Mouse (Mus musculus) layer of hippocampus, adult 11-12 months (tissue): ENCODE measurements around the gene Myh3.
A peak's percentile ranks its signal among the peaks of the same experiment; 100 is the strongest.

Experiments
- DNase-seq: peaks from one replicate; pipeline ENCODE4 v3.0.0; 2022; ENCODE audit warnings: low spot score

The Myh3 gene

DNA sequence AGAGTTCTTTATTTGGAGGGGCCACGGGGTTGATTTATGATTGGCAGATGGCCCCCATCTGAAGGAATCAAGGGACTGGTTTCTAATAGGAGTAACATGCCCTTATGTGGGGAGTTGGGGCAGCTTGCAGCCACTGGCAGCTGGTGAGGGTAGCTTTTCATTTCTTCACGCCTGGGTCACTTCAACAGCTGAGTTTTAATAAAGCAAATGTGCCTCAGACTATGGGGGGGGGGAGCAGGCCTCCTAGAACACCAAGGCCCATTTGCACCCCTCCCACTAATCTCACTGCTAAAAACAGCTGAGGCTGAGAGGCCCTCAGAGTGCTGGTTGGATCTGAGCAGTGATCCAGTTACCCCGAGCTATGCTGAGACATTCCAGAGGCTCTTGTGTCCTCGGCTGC is 27.6 kb downstream of the Myh3 start:
- DNase-seq = no peak

DNA sequence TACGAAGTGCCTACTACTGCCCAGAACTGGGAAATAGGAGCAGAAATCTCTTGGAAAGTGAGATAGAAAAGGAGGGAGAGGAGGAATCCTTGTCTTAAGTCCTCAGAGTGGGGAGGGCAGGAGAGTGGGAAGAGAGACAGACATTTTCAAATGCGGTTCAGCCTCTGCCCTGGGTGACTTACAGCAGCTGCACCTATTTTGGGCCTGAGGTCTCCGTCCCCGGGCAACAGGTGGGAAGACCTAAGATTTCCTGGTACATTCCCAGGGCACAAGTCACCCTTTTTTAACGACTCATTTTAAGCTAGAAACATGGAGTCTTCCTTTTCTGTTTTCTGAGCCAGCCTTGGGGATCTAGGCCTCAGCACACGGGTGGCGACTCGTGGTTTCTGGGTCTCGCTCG is 28.9 kb downstream of the Myh3 start:
- DNase-seq = no peak

DNA sequence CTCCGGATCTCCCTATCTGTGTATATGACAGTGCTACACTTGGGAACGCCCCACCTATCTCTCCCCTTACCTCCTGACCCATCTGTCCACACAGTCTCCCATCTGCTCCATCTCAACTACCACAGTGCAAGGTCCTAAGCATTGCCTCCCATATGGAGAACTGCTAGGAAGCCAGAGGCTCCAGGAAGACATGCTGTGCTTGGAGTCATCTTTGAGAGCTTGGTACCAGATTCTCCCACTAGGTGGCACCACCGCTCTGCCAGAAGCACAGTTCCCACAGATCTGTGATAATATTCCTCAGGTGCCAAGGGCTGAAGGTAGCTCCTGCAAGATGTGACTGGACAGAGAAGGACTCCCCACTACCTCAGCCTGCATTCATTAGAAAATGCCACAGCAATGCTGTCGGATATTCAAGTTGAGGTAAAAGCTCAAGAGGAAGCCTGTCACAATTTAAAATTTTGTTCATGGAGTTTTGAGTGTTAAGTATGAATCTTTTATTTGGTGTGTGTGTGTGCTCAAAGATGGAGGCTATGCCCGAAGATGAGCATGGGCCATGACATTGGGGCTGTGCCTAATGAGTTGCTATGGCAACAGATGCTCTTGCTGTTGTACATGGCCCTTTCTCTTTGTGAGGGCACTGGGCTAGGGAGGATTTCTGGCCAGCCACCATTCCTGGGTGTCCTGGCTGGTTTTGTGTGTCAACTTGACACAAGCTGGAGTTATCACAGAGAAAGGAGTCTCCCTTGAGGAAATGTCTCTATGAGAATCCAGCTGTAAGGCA is 32.3 kb downstream of the Myh3 start:
- DNase-seq = peak; percentile 87

DNA sequence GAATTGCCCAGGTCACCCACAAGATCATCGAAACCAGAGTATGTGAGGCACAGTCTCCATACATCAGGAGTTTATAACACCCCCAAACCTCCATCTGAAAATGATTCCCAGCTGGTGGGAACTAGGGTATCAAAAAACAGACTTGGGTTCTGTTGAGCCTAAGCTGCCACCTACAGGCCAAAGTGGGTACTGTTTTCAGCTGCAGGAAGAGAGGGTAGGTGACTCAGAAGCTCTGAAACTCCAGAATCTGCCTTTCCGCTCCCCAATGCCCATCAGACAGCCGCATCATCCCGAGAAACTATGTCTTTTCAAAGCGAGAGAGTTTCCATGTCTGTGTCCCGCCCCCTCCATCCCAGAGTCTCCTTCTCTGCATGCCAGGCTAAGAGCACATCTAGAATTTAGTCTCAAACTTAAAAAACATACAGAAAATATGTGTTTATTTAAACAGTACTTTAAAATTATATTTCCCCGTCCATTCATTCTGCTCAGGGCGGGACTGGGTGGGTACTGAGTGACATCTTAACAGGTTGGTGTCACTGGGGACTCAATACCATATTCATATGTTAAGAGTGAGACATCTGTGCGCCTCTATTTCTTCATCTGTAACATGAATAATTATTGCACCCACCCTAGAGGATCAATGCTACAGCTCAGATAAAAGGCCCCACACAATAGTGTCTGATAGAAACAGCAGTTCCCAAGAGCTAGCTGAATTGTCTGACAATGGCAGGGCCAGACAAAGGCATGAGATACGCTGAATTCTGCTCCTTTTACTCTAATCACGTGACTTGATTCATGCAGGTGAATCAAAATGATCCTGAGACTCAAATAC is 34.1 kb downstream of the Myh3 start:
- DNase-seq = peak; percentile 74

DNA sequence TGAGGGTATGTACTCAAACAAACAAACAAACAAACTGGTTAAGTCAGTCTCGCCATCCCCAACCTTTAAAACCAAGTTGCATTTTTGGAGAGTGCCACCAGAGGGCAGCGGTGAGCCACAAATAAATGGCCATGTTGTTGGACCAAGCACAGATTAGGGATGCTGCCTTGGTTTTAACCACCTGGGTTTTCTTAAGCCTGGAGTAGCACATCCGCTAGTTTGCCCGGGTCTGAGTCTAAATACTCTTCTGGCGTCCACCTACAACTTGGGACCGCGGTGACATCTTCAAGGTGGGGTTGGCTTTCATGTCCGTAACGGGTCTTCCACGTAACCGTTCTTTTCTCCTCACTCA is 34.7 kb downstream of the Myh3 start:
- DNase-seq = peak; percentile 76

DNA sequence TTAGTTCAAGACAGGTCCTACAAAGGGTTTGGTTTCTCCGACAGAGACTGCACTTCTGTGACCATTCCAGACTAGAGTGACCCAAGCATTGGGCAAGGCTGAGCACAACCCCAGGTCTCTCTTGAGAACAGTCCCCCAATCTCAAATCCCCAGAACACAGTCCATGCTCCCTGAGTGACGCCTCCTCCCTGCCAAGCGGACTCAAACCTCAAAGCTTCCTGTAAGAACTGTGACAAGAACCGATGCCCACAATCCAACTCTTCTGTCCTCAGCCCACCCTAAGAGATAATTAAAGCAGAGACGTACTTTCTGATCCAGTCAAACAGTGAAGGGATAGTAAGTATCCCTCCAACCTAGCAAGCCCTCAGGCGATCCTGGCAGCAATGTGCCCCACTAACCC is 35.3 kb downstream of the Myh3 start:
- DNase-seq = no peak

DNA sequence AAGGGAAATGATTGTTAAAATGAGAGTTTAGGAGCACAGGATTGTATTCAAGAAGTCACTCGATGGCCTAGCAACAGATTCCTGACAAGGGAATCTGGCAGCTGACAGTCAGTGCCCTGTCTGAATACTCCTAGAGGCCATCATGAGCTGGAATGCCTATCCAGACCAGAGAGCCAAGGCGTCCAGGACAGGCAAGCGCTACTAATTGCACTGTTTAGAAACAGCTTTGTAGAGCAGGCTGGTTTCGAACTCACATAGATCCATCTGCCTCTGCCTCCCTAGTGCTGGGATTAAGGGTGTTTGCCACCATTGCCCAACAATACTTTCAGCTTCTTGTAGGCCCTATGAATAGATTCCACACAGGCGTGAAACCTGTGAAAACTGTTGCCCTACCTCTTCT is 36.2 kb downstream of the Myh3 start:
- no peak for DNase-seq

DNA sequence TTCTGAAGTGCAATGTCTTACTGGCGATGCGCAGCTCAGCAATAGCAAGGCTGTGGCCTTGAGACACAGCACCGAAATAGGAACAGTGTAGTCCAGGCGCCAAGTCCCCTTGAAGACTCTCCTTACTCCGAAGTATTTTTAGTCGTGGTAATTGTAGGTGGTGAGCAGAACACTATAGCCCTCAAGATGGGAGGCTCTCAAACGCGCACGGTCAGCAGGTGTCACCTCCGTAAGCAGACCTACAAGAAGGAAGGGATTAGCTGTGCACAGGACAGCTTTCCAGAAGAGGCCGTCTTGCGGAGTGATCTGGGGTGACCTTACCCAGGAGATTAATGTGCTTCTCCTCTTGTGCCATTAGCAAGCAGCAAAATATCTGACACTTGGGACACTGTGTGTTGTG is 36.8 kb downstream of the Myh3 start:
- DNase-seq = no peak

DNA sequence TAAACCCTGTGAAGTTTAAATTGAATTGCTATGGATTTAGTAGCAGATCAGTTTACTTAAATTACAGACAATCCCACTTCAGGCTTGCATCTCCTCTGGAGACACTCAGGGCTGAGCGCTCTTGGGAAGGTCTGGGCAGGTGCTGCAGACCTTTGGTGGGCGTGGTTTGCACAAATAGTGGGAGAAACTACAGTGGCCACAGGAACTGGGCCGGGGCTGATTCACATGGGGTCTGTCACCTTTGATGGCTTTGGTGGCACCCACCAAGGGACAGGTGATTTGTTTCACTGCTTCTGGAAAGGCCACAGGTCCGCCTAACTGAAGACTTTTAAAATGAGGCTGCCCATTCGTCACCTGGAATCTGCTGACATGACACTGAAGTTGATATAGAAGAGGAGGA is 38.6 kb downstream of the Myh3 start:
- DNase-seq = no peak

DNA sequence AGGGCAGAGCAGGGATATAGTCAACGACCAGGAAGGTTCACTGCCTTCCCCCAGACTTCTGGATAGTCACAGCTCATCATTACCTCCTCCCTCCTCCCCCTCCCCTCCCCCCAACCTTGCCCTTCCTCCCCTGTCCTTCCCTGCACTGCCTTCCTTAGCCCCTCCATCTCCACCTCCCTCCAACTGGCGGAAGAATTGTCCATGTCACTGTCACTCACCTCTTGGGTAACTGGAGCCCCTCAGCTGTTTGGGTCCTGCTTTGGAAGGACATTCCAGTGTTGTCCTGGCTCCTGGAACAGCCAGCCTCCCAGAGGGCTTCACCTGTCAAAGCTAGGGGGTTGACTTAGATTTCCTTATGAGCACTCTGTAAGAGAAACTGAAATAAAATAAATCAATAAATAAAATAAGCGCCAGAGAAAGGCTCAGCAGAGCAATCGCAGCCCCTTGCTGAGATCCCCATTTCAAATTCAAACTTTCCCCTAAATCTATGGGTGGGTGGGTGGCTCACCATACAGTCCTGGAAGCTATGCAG is 41.5 kb downstream of the Myh3 start:
- no peak for DNase-seq

DNA sequence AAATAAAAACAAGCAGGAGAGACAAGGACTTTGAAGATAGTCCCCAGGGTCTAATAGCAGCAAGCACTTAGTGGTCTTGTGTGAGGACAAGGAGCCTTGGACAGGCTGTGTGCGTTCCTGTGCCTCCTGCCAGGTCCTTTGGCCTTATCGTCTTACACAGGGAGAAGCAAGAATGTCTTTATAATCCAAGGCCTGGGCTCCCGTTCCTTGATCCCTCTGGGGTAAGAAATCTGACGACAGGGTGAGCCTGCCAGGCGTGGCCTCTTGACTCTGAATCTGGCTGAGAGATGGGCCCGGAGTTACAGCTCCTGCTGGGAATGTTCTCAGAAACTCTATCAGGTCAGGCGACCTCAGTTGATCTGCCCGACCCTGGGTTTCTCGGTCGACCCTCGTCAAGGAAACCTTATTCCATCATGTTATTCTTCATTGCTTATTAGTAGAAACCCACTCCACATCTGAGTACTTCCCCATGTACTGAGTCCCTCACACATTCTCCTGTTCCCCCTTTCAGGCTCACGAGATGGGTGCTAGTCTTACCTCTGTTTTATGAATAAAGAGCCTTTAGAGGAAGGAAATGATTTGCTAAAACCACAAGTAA is 42.7 kb downstream of the Myh3 start:
- no peak for DNase-seq

DNA sequence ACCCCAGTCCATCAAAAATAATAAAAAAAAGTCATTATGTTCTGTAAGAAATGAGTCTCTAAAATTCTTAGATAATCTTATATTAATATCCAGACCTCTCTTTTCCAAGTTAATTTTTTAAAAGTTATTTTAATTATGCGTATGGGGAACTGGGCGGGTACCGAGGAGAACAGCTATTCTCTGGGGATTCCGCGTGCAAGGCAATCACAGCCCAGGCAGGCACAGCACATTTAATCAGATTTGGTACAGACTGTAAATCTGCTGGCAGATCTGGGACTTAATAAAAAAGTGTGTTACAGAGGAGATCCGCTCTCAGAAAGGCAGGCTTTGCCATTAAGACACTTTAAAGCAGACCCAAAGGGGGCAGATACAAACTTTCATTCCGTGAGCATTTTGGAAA is 46.8 kb downstream of the Myh3 start:
- DNase-seq = no peak

DNA sequence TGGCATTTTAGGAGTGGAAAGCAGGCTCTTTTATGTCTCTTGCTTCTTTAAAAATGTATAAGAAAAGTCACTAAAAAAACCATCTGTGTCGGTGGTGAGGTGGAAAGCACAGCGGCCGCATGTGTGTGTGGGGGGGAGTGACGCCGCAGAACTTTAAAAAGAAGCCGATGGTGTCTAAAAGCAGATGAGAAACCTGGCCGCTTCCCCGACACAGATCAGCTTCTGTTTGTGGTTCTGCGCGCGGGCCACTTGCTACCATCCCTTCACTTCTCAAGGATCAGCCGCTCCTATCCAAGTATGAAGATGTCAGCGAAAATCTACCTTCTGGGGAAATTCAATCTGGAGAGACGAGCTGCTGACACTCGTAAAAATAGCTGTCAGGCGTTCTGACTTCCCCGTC is 47.3 kb downstream of the Myh3 start:
- peak; percentile 50 for DNase-seq

DNA sequence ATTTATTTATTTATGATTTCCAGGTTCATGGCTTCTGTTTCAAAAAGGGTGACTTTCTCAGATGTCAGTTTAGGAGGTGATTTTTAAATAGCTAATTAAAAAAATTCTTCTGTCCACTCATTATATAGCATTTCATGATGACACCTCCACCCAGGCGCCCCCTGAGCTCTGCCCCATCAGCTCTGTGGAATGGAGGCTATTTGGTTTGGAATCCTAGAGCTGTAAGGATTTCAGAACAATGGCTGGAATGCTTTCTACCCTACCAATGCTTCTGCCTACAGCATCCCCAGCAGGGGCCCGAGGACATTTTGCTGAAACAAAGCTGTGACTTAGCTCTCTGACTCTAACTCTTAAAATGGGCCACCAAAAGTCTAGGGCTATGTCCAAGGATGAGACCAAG is 55.4 kb downstream of the Myh3 start:
- DNase-seq = no peak

DNA sequence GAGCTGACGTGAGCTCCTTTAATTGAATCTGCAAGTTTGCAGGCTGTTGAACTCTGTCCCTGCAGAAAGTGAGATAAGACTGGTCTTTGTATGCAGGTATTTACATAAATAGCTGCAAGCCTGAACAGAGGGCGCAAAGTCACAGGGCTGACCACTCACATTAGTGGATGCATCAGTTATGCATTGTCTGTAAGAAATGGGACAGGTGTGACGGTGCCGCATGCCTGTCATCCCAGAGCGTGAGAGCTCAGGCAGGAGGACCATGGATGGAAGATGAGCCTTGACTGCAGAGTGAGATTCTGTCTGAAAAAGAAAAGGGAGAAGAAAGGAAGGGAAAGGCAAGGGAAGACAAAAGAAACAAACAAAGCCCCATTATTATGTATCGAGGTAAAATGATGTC is 56.6 kb downstream of the Myh3 start:
- DNase-seq = no peak

DNA sequence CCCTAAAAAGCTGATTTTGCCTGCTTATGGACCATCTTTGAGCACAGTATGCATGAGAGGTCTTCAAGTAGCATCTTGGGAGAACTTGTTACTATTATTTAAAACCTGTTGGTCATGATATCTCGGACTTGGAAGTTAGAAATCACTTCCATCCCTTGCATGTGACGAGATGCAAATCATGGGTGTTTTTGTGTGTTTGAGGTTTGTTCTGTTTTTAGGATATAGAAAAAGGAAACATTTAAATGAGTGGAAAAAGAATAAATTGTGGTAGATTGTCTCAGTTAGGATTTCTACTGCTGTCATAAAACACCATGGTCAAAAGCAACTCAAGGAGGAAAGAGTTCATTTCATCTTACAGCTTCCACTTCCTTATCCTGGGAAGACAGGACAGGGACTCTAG is 57.4 kb downstream of the Myh3 start:
- DNase-seq = no peak

DNA sequence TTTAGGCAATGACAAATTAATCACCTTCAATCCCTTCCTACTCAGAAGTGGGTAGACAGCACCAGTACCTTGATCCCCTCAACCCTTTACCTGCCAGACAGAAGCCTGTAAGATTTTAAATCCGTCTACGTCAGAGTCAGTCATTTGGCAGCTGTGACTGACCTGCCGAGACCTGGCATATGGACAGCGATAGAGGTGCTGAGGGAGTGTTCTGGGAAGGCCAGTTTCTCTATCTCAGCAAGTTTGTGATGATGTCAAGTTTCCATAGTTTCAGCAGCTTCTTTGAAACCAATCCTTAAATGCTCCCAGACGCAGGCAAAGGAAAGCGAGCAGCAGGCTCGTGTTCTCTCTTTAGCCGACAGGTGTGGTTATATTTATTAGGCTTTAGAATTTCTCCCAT is 61.5 kb downstream of the Myh3 start:
- DNase-seq = no peak

DNA sequence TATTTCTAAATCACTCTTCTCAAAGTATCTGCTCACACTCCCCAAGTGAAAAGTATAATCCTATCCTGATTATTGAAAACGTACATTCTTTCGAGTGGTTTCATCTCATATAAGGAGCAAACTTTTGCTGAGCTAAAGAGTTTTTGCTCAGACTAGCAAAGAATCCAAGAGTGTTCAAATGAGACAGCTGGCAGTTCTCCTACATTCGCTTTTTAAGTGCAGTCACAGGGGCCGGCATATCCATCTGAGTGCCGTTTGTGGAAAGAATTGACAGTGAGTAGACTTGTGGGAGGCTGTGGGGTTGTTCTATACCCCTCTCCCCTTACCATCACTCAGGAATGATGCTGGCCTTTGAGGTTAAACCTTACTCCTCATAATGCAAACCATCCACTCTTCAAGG is 62.1 kb downstream of the Myh3 start:
- DNase-seq = no peak

DNA sequence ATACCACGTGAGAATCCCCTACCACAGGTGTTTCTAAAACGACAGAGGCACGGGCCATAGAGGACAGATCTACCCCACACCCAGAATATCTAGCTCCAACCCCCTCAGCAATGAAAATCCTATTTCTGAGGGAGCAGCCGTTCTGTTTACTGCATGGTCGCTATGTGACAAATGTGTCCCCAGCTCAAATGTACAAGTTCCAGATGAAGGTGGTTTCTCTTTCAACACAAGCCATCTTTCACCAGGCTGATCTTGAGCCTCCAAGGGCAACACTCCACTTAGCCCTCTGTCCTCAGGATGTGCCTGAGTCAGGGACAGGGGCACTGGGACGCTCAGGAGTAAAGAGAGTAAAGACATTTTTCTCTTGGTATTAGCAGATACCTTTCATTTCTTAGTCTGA is 62.9 kb downstream of the Myh3 start:
- no peak for DNase-seq

DNA sequence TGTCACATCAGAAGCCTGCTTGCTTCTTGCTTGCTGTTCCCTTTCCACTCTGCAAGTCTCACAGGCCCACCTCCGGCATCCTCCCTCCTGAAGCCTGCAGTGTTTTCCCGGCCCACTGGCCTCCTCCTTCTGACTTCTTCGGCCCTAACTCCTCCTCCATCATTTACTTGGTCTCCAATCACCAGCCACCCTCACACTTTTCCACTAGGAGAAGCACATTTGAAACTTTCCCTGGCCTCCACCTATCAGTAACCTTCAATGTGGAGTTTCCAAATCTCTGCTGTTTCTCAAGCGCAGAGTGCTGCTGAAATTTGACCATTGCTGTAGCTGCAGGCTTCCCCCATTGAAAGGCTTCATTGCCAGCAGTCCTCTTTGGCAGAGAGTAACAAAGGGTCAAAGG is 63.9 kb downstream of the Myh3 start:
- no peak for DNase-seq

DNA sequence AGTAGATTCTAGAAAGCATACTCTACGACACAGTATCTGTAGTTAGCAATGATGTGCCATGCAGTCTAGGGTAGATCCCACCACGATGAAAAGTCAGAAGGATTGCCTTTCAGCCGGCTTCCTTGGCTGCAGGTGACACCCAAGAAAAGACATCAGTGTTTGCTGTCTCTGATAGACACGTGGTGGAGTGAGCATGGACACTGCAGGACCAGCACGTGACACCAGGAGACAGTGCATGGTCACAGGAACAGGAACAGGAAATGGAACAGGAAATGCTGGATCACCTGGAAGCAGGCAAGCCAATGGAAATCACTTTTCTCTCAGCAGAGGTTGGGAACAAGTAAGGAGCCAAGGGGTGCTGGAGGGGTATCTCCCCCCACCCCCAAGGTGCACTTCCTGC is 65.0 kb downstream of the Myh3 start:
- DNase-seq = no peak

DNA sequence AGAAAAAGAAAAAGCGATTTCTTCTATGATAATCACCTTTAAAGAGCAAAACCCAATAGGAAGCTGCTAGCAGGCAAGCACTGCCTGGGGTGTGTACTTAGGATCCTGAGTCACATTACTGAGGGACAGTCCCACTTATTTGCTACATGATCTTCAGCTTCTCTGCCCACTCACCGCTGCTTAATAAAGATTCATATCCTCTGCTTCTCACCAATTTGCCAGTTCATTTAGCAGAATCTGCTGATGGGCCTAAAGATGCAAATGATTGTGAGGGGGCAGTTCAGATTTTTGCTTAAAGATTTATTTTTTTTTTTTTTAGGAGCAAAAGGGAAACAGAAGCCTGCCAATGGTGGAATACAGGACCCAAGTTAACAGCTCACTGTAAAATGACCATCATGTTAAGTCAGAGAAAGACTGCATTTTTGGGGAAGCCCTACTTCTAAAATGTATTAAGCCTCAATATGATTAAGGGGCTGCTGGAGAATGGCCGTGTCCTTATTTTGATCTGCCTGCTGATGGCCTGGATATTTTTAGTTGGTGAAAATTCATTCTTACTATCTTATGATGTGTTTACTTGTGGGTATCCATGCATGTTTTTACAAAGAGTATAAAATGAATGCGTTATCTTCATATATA is 65.9 kb downstream of the Myh3 start:
- no peak for DNase-seq
